Mouse (Mus musculus): ENCODE results near the gene Nebl. TPM values are rescaled to one million over a fixed set of nuclear protein-coding genes. Genes with fewer than 3 reads are reported as not detected.
"Not testable (repeated sequence)": the region's sequence is repeated elsewhere in the genome, so short reads cannot be mapped to it uniquely, and the experiment has no call there.

The Nebl gene
- total RNA-seq, 2 experiments from 2014 or later = 60.6 to 63.0 TPM

DNA sequence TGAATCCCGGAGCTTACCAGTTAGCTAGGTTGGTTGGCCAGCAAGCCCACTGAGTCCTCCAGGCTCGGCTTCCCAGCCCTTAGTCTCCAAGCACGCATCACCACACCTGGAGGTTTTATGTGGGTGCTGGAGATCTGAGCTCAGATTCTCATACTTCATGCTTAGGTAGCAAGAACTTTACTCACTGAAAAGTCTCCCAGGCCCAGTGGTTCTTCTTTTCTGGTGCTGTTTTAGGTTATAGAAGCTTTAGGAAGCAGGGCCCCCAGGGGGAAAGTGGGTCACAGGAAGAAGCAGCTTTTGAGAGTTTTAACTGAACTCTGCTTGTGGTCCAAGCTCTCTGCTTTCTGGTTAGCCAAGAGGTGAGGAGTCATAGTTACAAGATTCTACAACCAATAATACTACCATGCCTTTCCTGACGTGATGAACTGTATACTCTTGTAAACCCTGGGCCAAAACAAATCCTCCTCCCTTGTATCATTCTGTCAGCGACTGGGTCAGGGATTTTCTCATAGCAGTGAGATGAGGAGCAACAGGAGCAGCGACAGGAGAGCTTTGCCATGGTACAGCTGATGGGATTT, 366.2 kb downstream of the Nebl start:
- no peak for DNase-seq (ENCODE audit: low spot score in 2 of 2)
- intact Hi-C loops (cut with DNase I) = no loop called here

- intact Hi-C loops (cut with DNase I) = no loop called here
- no peak for DNase-seq (ENCODE audit: low spot score in 2 of 2)
These were observed 367.7 kb downstream of the Nebl start for GRCm38 (mm10) chr2:17363337-17364216.

DNA sequence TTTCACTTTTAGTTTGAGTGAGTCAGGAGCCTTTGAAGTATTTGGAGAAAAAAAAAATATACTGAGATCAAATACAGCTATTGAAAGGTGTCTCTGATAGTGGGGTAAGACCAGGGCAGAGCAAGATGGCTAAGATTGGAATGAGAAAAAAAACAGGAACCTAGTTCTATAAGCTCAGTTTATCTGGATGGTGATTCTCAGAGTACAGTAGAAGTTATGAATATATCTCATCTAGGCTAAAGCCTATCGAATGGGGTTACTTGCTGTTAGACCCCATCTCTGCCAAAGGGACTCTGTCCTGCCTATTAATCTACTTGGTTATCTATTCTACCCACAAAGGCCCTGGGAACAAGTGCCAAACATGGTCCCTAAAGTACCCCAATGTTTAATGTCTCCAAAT, 369.1 kb downstream of the Nebl start:
- no peak for DNase-seq (ENCODE audit: low spot score in 2 of 2)
- intact Hi-C loops (cut with DNase I) = no loop called here

GRCm38 (mm10) chr2:17344643-17345042, 386.6 kb downstream of the Nebl start:
- intact Hi-C loops (cut with DNase I) = no loop called here
- no peak for DNase-seq (ENCODE audit: low spot score in 2 of 2)

DNA sequence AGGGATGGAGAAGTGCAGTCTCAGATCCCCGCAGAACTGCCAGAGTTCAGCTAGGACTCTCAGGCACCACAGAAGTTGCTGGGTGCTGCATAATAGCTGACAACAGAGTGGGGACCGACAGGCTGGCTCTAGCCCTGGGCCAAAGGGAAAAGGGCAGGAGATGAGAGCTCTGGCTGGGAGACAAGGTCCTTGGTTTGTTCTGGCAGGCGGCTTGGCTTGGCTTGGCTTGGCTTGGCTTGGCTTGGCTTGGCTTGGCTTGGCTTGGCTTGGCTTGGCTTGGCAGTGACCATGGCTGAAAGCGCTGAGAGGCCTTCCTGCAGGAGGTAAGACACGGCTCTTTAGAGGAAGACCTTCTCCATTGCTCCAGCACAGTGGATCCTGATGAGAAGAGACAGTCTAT, 395.8 kb downstream of the Nebl start:
- intact Hi-C loops (cut with DNase I) = no loop called here
- DNase-seq (ENCODE audit: low spot score in 2 of 2) = peak; percentile 20 to 27

DNA sequence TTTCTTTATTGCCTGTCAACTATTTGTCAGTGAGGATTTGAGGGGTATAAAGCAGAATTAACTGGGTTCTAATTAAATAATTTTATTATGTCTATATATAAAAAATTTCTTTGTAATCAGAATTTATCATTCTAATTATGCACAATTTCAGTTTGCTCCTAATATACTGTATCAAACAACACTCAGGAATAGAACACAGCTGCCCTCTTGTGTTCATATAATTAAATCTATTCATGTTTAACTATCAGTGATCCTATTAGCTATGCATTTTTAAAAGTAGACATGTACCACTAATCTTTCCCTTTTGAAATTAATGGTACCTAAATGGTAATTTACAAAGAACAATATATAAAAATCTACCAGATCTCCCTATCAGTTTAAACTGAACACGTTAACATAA, 404.7 kb downstream of the Nebl start:
- no peak for DNase-seq (ENCODE audit: low spot score in 2 of 2)
- intact Hi-C loops (cut with DNase I) = loop anchor here (5.0 kb wide), 1 partner anchor 969 kb away; the partner anchor contains the start of gene Plxdc2

DNA sequence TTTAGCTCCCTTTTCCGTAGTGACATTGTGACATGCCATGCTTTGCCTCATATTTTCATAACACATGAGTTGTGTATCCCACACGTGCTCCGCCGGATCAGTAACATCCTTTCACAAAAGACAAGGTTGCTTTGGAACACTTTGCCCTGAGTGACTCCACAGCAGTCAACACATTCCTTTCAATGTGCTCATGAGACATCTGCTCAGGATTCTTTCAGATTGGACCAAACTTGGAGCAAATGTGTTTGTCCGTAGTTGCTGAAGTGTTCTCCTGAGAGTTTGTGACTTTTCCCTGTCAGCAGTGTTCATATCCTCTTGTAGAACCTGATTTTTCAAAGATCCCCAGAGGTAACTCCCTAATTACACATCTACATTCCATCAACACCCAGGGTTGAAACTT, 414.4 kb downstream of the Nebl start:
- no peak for DNase-seq (ENCODE audit: low spot score in 2 of 2)
- intact Hi-C loops (cut with DNase I) = no loop called here

- intact Hi-C loops (cut with DNase I) = no loop called here
- no peak for DNase-seq (ENCODE audit: low spot score in 2 of 2)
These were observed 429.9 kb downstream of the Nebl start for GRCm38 (mm10) chr2:17301379-17301778.

GRCm38 (mm10) chr2:17297496-17297895, 433.8 kb downstream of the Nebl start:
- intact Hi-C loops (cut with DNase I) = no loop called here
- no peak for DNase-seq (ENCODE audit: low spot score in 2 of 2)

DNA sequence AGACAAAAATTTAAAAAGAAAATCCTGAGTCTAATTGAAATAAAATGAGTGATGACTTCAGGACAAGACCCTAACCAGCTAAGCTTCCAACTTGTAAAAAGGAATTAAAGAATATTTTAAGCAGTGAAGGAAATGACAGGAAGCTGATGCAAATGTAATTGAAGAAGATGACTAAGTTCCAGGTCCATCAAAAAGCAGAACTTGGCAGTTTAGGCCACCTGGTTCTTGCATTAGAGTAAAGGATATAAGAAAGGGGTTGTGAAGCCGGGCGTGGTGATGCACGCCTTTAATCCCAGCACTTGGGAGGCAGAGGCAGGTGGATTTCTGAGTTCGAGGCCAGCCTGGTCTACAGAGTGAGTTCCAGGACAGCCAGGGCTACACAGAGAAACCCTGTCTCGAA, 436.0 kb downstream of the Nebl start:
- intact Hi-C loops (cut with DNase I); DNase-seq (ENCODE audit: low spot score in 2 of 2): not testable (repeated sequence)

Small RNA genes lying within 50 kb of the gene (microRNA-seq; reads per million reads assigned to microRNA genes)
- gene Mir6419 = 0 reads per million in 2 experiments

Measured in left cerebral cortex, postnatal 14 days (tissue).